Mouse (Mus musculus) myocyte (in vitro differentiated cells): ENCODE data around the gene Dnah8.

Source experiments
- CEBPB ChIP-seq: IDR thresholded peaks from 2 replicates; pipeline ENCODE4 v1.6.1; 2011; ENCODE audit warnings: mild to moderate bottlenecking, moderate library complexity; ENCODE audit not compliant: poor library complexity, insufficient read depth, severe bottlenecking
- E2F4 ChIP-seq: IDR thresholded peaks from one replicate; pipeline ENCODE4 v1.6.1; 2011; ENCODE audit warnings: mild to moderate bottlenecking, control low read depth, moderate library complexity; ENCODE audit not compliant: insufficient read depth
- MYOG ChIP-seq, 3 experiments: IDR thresholded peaks; one replicate each; pipeline ENCODE4 v1.6.1; 2011; ENCODE audit warnings: control low read depth in 2 of 3, low read depth in 2 of 3, mild to moderate bottlenecking in 2 of 3; ENCODE audit not compliant: insufficient read length in 2 of 3, control insufficient read depth in 1 of 3, insufficient read depth in 1 of 3
- POLR2A ChIP-seq: IDR thresholded peaks from one replicate; pipeline ENCODE4 v1.6.1; 2011; ENCODE audit warnings: low read depth, mild to moderate bottlenecking, control low read depth, moderate library complexity; ENCODE audit not compliant: insufficient read length
- POLR2AphosphoS2 ChIP-seq: IDR thresholded peaks from one replicate; pipeline ENCODE4 v1.6.1; 2011; ENCODE audit warnings: low read depth, control low read depth; ENCODE audit not compliant: insufficient read length
- REST ChIP-seq: IDR thresholded peaks from one replicate; pipeline ENCODE4 v1.6.1; 2011; ENCODE audit warnings: mild to moderate bottlenecking, control low read depth, moderate library complexity; ENCODE audit not compliant: insufficient read depth, insufficient read length
- TCF3 ChIP-seq: IDR thresholded peaks from one replicate; pipeline ENCODE4 v1.6.1; 2011; ENCODE audit warnings: low read depth, control low read depth; ENCODE audit not compliant: insufficient read length
- USF1 ChIP-seq: IDR thresholded peaks from one replicate; pipeline ENCODE4 v1.6.1; 2011; ENCODE audit warnings: low read depth, mild to moderate bottlenecking, control low read depth, moderate library complexity

DNA sequence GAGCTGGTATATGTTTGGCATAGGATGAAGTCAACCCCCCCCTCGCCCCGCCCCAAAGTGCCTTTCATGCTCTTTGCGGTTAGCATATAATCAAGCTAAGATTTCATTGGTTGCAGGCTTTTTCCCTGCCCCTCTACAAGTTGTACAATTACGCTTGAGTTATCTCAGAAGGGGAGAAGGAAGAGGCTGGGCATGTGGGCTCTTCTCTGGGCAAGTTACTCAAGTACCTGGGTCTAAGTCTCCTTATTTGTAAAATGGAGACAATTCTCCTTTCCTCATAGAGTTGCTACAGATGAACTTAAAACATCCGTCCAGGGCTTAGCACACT is 14.2 kb upstream of the Dnah8 start:
- TF ChIP-seq POLR2AphosphoS2 (no peak), USF1 (no peak), MYOG (IDR thresholded peaks at IDR 0.05; ENCODE audit: control insufficient read depth in 1 of 3, insufficient read depth in 1 of 3, insufficient read length in 2 of 3, low read depth in 2 of 3) (no peak), POLR2A (no peak), CEBPB (no peak), E2F4 (no peak), REST (no peak), TCF3 (no peak)
